Mouse (Mus musculus) megakaryocyte, embryonic 14.5 days (primary cell): ENCODE measurements around the gene Ino80b. TPM values are rescaled to one million over a fixed set of nuclear protein-coding genes. Genes with fewer than 3 reads are reported as not detected.
"Not testable (repeated sequence)": the region's sequence is repeated elsewhere in the genome, so short reads cannot be mapped to it uniquely, and the experiment has no call there.

Experiments used
- H3K27me3 ChIP-seq: replicated peaks from 2 replicates; pipeline ENCODE3; 2012; ENCODE audit warnings: inconsistent platforms
- H3K36me3 ChIP-seq: replicated peaks from 2 replicates; pipeline ENCODE3; 2012; ENCODE audit warnings: low read length, inconsistent platforms, mixed read lengths
- H3K4me1 ChIP-seq: 2 replicates; pipeline ENCODE4 v1.6.1; 2012; ENCODE audit warnings: inconsistent platforms
- H3K4me3 ChIP-seq: replicated peaks from 2 replicates; pipeline ENCODE3; 2012; ENCODE audit warnings: moderate library complexity, mild to moderate bottlenecking, inconsistent platforms
- H3K9me3 ChIP-seq: 2 replicates; pipeline ENCODE4 v1.6.1; 2012; ENCODE audit warnings: inconsistent platforms
- FLI1 ChIP-seq: IDR thresholded peaks from 2 replicates; pipeline ENCODE4 v1.6.1; 2012; ENCODE audit warnings: low read length, inconsistent platforms, mixed read lengths
- GATA1 ChIP-seq: IDR thresholded peaks from 3 replicates; pipeline ENCODE4 v1.6.1; 2012; ENCODE audit warnings: mixed read lengths, low read length, inconsistent platforms, borderline replicate concordance
- polyA plus RNA-seq: library from polyadenylated mRNA; stranded (reverse); fragments of >175 nt; gene quantifications from 2 replicates; pipeline ENCODE4 v1.2.3, GENCODE M21; 2012; ENCODE audit warnings: low replicate concordance; ENCODE audit not compliant: insufficient read depth

The Ino80b gene
- polyA plus RNA-seq, 1 experiment, result 201 TPM

DNA sequence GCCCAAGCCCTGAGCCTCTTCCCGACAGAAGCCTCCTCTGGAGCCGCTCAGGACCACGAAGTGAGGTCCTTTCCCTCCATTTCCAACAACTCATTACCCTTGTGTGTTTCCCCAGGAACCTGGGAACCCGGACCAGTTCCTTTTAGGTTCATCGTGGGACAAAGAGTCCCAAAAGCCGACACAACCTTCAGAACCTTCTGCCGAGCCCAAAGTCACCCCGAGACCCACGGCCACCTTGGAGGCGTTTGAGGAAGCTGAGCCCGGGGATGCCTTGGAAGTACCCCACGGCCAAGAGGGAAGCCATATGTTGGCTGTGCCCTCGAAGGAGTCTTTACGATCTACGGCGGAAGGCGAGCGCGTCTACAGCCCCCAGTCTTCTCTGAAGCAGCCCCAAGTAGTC is 36.2 kb upstream of the Ino80b start:
- peaks cover 28% of the 10 kb centered on the region for H3K27me3 ChIP-seq
- no peaks in the 10 kb centered on the region for H3K36me3 ChIP-seq
- H3K4me1 ChIP-seq, result peaks cover 42% of the 10 kb centered on the region
- TF ChIP-seq GATA1, result no peak
- TF ChIP-seq FLI1, result no peak
- no peaks in the 10 kb centered on the region for H3K9me3 ChIP-seq
- peak overlapping the region; percentile 90 for H3K4me3 ChIP-seq

- H3K36me3 ChIP-seq, H3K4me3 ChIP-seq, H3K9me3 ChIP-seq: not testable (repeated sequence)
- peaks cover 46% of the 10 kb centered on the region for H3K4me1 ChIP-seq
- peaks cover 43% of the 10 kb centered on the region for H3K27me3 ChIP-seq
Observed at GRCm38 (mm10) chr6:83159456-83159855, 34.2 kb upstream of the Ino80b start.

- Histone ChIP-seq H3K4me3 (peak within 1 kb of the TSS; percentile 93), H3K27me3 (peaks cover 43% of the 10 kb centered on the region), H3K9me3 (no peaks in the 10 kb centered on the region), H3K36me3 (peaks cover 16% of the 10 kb centered on the region), H3K4me1 (peaks cover 34% of the 10 kb centered on the region)
- TF ChIP-seq FLI1, result no peak
- TF ChIP-seq GATA1, result no peak
Observed at GRCm38 (mm10) chr6:83156259-83156684, 31.0 kb upstream of the Ino80b start, which contains the start of the genes Wdr54 and 1700003E16Rik. Gene Wdr54 (minus strand): TSS chr6:83156397. Gene 1700003E16Rik (plus strand): TSS chr6:83156404.

GRCm38 (mm10) chr6:83155552-83156238 is 30.5 kb upstream of the Ino80b start:
- TF ChIP-seq GATA1, result no peak
- TF ChIP-seq FLI1, result no peak
- Histone ChIP-seq H3K36me3 (peaks cover 18% of the 10 kb centered on the region), H3K9me3 (no peaks in the 10 kb centered on the region), H3K4me3 (peak overlapping the region; percentile 93), H3K27me3 (peaks cover 37% of the 10 kb centered on the region), H3K4me1 (peaks cover 34% of the 10 kb centered on the region)

- H3K27me3 ChIP-seq, result peaks cover 45% of the 10 kb centered on the region
- H3K4me1 ChIP-seq, result peaks cover 36% of the 10 kb centered on the region
- no peaks in the 10 kb centered on the region for H3K9me3 ChIP-seq
- TF ChIP-seq GATA1 (no peak), FLI1 (no peak)
- peaks cover 35% of the 10 kb centered on the region for H3K36me3 ChIP-seq
- H3K4me3 ChIP-seq, result no peak overlapping the region
Observed at GRCm38 (mm10) chr6:83153485-83153884, 28.3 kb upstream of the Ino80b start.

DNA sequence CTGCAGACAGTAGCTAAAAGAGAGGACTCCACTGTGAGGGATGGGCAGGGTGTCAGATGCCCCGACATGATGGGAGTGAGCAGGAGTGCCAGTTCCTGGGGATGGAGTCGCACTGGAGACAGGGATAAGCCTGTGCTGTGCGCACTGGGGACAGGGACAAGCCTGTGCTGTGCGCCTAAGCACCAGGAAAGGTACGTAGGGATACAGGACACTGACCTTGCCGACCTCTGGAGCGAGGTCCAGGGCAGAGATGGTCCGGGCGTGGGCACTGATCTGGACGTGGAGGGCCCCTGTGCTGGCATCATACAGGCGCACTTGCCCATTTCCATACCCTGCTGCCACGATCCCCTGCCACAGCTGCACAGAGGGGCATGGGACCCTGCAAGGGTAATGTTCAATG is 27.8 kb upstream of the Ino80b start:
- Histone ChIP-seq H3K4me3 (no peak overlapping the region), H3K36me3 (peaks cover 38% of the 10 kb centered on the region), H3K9me3 (no peaks in the 10 kb centered on the region), H3K4me1 (peaks cover 36% of the 10 kb centered on the region), H3K27me3 (peaks cover 46% of the 10 kb centered on the region)
- TF ChIP-seq GATA1 (no peak), FLI1 (no peak)

DNA sequence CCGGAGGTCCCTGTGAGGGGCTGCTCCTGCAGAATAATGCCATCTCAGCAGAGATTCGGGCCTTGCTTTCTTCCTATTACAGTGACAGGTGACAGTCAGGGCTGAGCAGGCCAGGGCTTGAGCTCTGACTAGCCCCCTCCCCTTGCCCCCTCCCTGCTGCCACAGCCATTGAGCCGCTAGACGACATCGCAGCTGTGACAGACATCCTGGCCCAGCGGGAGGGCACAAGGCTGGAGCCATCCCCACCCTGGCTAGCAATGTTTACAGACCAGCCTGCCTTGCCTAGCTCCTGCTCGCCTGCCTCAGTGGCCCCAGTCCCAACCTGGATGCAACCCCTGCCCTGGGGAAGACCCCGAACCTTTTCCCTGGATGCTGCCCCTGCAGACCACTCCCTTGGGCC is 26.5 kb upstream of the Ino80b start:
- Histone ChIP-seq H3K4me1 (peaks cover 44% of the 10 kb centered on the region), H3K4me3 (no peak overlapping the region), H3K9me3 (no peaks in the 10 kb centered on the region), H3K36me3 (peaks cover 49% of the 10 kb centered on the region), H3K27me3 (peaks cover 56% of the 10 kb centered on the region)
- TF ChIP-seq FLI1 (no peak), GATA1 (no peak)

- TF ChIP-seq GATA1, result no peak
- no peak for TF ChIP-seq FLI1
- Histone ChIP-seq H3K36me3 (peaks cover 41% of the 10 kb centered on the region), H3K4me3 (peak overlapping the region; percentile 17), H3K4me1 (peaks cover 54% of the 10 kb centered on the region), H3K27me3 (peaks cover 35% of the 10 kb centered on the region), H3K9me3 (no peaks in the 10 kb centered on the region)
Observed at GRCm38 (mm10) chr6:83147280-83147679, 22.0 kb upstream of the Ino80b start.

- H3K4me1 ChIP-seq, result peaks cover 56% of the 10 kb centered on the region
- H3K9me3 ChIP-seq, result no peaks in the 10 kb centered on the region
- peak overlapping the region; percentile 42 for H3K4me3 ChIP-seq
- H3K36me3 ChIP-seq, result peaks cover 32% of the 10 kb centered on the region
- peaks cover 40% of the 10 kb centered on the region for H3K27me3 ChIP-seq
- TF ChIP-seq FLI1, result no peak
- TF ChIP-seq GATA1, result no peak
Observed at GRCm38 (mm10) chr6:83145805-83146204, 20.6 kb upstream of the Ino80b start.

GRCm38 (mm10) chr6:83145209-83145608 is 20.0 kb upstream of the Ino80b start:
- no peak for TF ChIP-seq GATA1
- TF ChIP-seq FLI1, result no peak

DNA sequence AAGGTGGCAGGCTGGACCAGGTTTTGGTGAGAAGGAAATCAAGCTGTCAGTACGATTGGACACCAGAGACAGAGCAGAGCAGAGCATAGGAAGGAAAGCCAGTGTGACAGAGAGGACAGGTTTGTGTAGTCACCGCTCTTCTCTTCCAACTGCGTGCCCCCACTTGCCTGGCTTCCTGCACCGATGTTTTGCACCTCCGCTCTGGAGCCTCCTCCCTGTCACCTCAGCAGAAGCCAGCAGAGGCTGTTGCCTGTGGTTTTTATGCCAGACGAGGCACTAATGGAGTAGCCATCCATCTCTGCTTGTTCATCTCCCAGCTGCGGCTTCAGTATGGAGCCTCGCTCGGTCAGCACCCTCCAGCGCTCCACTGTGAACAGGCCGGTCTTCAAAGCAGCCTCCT is 17.7 kb upstream of the Ino80b start:
- Histone ChIP-seq H3K4me3 (no peak overlapping the region), H3K36me3 (peaks cover 11% of the 10 kb centered on the region), H3K9me3 (no peaks in the 10 kb centered on the region), H3K4me1 (peaks cover 65% of the 10 kb centered on the region), H3K27me3 (peaks cover 27% of the 10 kb centered on the region)
- TF ChIP-seq FLI1 (no peak), GATA1 (no peak)

More at GRCm38 (mm10) chr6:83145209-83145608, 20.0 kb upstream of the Ino80b start:
- H3K9me3 ChIP-seq, result no peaks in the 10 kb centered on the region
- H3K4me3 ChIP-seq, result no peak overlapping the region
- peaks cover 55% of the 10 kb centered on the region for H3K4me1 ChIP-seq
- peaks cover 38% of the 10 kb centered on the region for H3K27me3 ChIP-seq
- peaks cover 29% of the 10 kb centered on the region for H3K36me3 ChIP-seq
